Mouse (Mus musculus) cerebellum, adult 8-10 months (tissue): ENCODE data around the gene Tmem236.

Experiments
- DNase-seq: peaks from one replicate; pipeline ENCODE4 v3.0.0; 2022

Tmem236 gene

DNA sequence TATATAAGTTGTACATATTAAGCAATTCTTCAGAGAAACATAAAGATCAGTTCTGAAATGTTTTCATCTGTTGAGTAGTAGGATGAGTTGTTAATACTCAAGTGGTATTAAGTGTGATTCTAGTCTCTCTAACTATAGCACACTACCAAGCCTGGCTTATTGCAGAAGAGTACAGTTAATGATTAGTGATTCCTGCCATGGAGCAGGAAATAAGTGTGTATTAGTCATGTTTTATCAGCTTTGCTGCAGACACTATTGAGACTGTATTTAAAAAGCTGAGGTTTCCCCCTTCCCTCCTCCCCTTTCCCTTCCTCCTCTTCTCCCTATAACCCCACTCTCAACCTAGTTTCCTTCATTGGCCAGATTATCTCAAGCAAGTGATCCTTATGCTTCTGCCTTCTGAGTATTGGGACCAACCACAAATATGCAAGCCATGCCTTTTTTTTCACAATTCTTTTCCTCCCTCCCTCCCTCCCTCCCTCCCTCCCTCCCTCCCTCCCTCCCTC lies 84.1 kb downstream of the Tmem236 start:
- no peak for DNase-seq

DNA sequence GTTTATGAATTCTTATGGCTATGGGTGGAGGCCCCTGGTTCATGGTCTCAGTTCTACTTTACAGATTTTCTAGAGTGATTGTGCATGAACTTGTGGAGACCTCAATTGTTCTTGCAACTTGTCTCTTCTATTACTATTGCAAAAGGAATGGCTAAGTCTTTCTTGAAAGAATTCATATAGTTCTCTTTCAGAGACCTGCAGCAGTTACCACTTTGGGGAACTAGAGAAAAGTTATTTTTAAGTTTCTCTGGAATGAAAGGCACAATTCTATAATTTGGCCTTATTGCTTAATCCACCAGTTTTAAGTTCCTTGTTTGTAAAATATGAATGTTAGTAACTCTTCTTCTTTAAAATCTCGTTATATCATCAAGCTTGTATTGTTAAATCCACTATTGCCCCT lies 87.8 kb downstream of the Tmem236 start:
- no peak for DNase-seq

DNA sequence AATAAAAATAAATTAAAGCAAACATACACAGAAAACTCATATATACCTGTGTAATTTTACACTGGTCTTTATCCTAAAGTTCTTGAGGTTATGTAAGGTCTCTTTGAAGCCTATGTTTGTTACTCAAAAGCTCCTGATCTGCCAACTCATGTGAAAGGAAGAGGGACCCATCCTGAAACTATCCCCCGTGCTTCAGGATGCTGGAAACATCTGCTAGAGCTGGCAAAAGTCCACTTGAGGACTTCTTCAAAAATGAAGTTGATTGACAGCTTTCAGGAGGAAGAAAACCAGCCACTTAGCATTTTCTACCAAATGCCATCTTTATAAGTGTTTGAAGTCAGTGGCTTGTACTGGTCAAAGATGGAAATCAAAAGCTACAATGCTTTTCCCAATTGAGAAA lies 94.8 kb downstream of the Tmem236 start:
- no peak for DNase-seq
